Mouse (Mus musculus) urinary bladder, adult 2 months (tissue): ENCODE results near the gene A630095E13Rik. TPM values are rescaled to one million over a fixed set of nuclear protein-coding genes. Genes with fewer than 3 reads are reported as not detected.
"Not testable (repeated sequence)": the region's sequence is repeated elsewhere in the genome, so short reads cannot be mapped to it uniquely, and the experiment has no call there.

Source experiments
- DNase-seq: peaks from one replicate; pipeline ENCODE4 v3.0.0; 2022; ENCODE audit warnings: low spot score
- polyA plus RNA-seq: library from polyadenylated mRNA; depleted of rRNA; stranded (reverse); fragments of >200 nt; gene quantifications from 2 replicates; pipeline ENCODE4 v1.2.3, GENCODE M21; 2012; rRNA removed

Gene A630095E13Rik
- 0.06 and 0.07 TPM in 2 replicates for polyA plus RNA-seq

DNA sequence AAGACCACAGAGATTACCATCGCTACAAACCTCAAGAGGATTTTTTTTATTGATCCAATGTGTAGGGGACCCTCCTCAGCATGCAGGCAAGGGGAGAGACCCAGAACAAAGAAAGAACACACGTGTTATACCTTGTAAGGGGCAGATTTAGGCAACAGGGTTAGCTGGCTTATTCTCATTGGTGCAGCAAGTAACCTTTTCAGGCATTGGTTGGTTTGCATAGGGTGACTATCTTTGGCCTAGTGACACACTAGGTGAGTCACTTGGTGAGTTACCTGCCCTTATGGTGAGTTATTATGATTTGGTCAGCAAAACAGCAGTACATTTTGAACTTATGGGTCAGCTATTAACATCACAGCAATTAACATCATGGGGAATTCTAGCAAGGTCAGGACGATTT lies at the start of gene A630095E13Rik:
Gene A630095E13Rik (minus strand): TSS at position 101 of the 400 bp plus-strand sequence.
- DNase-seq, result not testable (repeated sequence)

DNA sequence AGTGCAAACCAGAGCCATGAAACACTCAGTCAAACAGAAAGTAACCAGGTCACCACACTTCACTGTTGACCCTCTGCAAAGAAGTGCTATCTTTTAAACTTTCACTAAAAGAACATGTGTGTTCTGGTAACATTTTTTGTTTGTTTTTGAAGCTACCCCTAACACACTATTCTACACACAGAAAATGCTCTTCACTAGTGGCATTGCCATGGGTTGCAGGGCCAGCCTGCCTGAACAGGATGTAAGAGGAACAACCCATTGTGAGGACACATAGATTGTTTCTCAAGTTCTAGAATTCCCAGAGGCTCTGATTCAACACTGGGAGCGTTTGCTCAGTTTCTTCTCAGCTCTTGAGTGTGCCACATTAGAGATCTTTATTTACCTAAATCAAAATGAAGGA lies 49.7 kb upstream of the A630095E13Rik start, which contains the start of gene Acrv1:
Gene Acrv1 (plus strand): TSS at position 301 of the 400 bp plus-strand sequence.
- DNase-seq, result no peak

DNA sequence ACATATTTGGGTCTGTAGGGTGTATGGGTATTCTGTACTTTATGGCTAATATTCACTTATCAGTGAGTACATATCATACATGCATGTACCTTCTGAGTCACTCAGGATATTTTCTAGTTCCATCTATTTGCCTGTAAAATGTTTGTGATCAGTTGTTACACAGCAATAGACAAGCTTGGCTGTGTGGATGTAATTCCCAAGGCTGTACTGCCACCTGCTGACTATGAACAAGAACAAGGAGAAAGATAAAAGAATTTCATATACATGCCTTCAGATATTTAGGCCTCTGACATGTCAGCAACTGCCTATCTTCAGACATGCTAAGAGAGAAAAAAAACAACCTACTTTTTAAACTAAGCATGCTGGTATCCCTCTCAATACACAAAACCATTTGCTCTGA lies 44.2 kb upstream of the A630095E13Rik start:
- no peak for DNase-seq

DNA sequence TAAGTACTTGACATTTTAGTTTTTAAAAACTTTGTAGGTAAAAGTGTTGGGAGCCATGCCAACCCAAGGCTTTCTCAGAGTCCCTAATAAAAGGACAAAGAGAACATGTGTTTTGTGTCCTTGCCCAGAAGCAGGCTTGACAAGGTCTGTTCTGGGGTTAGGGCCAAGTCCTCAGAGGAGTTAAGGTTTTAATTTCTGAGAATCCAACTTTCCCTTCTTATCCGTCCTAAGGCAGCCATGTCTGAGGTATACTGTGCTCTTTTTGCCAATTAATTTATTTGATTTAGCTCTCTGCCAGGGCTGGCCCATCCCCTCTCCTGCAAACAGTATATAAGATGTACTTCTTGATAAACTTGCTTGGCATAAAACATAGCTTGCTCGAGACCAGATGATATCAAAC lies 38.2 kb upstream of the A630095E13Rik start:
- no peak for DNase-seq

Other genes with a start within 250 kb of the A630095E13Rik start
- gene Gm7257, start 211.5 kb downstream of the A630095E13Rik start, polyA plus RNA-seq, result not detected in 2 replicates
- not detected in 2 replicates for gene Gm9513, start 167.7 kb downstream of the A630095E13Rik start, polyA plus RNA-seq
- gene Gm5615, start 101.4 kb downstream of the A630095E13Rik start, polyA plus RNA-seq, result not detected in 2 replicates
- not detected in 2 replicates for gene Gm17689, start 60.7 kb downstream of the A630095E13Rik start, polyA plus RNA-seq
- gene Acrv1, start 49.8 kb upstream of the A630095E13Rik start, polyA plus RNA-seq, result 0.04 TPM in 1 of 2 replicates, not detected in the other
- 1.4 and 2.1 TPM in 2 replicates for gene Chek1, start 83.7 kb upstream of the A630095E13Rik start, polyA plus RNA-seq
- gene Stt3a, start 124.3 kb upstream of the A630095E13Rik start, polyA plus RNA-seq, result 161 and 169 TPM in 2 replicates
- 115 and 123 TPM in 2 replicates for gene Ei24, start 154.0 kb upstream of the A630095E13Rik start, polyA plus RNA-seq
- 12.7 and 15.1 TPM in 2 replicates for gene Fez1, start 178.5 kb upstream of the A630095E13Rik start, polyA plus RNA-seq